Mouse (Mus musculus): ENCODE data around the gene Rab15.
"Not testable (repeated sequence)": the region's sequence is repeated elsewhere in the genome, so short reads cannot be mapped to it uniquely, and the experiment has no call there.

Rab15 gene

DNA sequence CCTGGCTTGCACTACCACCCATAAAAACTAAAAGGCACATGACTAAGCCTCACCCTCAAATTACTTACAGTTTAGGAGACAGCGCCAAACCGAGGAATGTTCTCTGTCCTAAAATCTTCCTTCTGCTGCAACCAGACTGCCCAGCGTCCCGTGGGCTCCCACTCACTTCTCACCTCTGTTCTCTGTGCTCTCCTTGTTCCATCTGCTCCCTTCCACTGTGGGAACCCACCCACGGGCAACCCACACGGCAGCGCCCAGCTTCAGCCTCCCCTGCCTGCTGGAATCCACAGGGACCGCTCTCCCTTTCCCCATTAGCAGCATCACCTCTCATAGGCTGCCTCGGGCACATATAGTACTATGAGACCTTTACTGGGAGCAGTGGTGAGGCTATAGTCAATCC, 3.8 kb downstream of the Rab15 start:
- DNase-seq (ENCODE audit: low spot score), result no peak

DNA sequence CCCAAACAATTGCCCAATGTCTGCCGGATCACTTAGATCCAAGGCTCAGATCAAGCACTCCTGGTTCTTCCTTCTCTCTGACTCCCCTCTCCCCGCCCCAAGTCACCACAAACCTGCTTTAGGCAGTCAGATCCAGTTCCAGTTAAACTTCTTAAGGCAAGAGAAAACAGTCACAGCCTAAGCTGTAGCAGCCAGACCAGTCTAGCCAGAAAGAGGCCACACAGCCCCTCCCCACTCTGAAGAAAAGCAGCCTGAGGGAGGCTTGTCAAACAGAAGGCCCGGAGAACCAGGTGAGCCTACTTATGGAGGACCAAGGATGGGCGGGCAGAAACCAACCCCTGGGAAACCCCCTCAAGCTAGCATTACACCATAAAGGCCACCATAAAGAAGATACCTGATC, 4.6 kb downstream of the Rab15 start:
- no peak for DNase-seq (ENCODE audit: low spot score)

DNA sequence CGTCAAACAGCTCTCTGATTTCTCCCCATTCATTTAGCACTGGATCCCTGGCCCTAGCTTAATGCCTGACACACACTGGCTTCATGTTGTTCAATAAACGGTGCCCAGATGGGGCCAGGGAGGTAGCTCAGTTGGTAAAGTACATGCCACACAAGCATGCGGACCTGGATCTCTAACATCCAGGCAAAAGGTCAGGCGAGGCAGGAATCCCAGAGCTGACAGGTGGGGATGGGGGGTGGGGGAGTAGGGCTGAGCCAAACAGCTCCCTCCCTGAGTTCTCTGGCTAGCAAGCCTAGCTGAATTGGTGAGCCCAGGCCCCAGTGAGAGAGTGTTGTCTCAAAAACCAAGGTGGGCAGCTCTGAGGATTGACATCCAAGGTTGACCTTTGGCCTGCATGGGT, 5.5 kb downstream of the Rab15 start:
- no peak for DNase-seq (ENCODE audit: low spot score)

DNA sequence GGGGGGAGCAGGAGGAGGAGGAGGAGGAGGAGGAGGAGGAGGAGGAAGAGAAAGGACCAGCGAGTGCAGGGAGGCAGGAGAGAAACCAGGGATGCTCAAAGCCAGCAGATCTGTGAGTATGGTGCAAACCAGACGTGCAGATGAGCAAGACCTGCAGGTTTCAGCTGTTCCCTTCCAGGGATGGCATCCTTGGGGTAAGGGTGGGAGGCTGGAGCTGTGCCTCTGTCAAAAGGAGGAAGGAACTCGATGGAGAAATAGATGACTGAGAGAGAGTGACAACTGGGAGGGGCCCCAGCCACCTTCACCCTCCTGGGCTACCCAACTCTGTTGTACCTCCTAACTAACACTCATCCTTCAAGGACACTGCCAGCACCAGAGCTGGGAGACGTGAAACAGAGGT, 6.0 kb downstream of the Rab15 start:
- no peak for DNase-seq (ENCODE audit: low spot score)

DNA sequence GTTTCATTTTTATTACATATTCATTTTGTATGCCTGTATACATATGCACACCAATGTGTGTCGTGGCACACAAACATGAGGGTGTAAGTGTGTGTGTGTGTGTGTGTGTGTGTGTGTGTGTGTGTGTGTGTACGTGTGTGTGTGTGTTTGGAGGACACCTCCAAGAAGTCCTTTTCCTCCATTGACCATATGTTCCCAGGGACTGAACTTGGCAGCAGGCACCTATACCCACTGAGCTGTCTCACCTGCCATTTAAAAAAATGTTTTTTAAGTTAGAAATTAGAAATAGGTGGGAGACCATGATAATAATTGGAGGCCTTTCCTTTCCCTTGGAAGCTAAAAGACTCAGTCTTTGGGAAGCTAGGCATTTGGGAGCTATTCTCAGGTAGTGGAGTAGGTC, 8.6 kb downstream of the Rab15 start:
- DNase-seq (ENCODE audit: low spot score), result no peak

DNA sequence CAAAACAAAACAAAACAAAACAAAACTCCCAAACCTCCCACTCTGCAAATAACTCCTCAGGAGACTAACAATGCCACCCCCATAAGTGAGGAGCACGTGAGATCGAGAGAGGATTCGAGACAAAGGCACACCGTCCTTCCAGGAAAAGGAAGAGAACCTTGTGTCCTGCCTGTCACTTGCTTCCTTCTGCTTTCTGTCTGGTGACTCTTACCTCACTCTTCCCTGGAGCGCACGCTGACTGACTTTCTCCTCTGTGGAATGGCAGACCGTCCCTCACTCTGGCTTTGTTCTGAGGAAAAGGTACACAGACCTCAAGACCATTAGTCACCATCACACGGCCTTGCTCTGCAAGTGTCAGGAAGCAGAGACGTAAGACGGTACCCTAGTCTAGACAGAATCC, 9.2 kb downstream of the Rab15 start:
- DNase-seq (ENCODE audit: low spot score), result no peak

DNA sequence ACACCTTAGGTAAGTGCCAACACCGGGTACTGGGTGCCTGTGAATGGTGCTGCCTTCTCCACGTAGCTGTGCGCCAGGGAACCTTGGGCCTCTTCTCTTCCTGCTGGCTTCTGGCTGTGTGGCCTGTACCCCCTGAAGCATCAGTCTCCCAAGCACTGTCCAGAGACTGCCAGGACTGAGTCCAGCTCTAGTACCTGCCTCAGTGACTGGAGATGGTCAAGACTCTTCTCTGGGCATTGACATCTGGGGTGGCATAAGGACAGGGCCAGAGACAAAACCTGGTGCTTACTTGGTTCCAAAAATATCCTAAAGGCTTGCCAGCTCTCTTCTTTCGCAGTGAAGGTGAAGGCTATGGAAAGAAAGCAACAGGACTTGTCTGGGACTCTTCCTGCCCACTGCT, 11.7 kb downstream of the Rab15 start:
- DNase-seq (ENCODE audit: low spot score), result no peak

DNA sequence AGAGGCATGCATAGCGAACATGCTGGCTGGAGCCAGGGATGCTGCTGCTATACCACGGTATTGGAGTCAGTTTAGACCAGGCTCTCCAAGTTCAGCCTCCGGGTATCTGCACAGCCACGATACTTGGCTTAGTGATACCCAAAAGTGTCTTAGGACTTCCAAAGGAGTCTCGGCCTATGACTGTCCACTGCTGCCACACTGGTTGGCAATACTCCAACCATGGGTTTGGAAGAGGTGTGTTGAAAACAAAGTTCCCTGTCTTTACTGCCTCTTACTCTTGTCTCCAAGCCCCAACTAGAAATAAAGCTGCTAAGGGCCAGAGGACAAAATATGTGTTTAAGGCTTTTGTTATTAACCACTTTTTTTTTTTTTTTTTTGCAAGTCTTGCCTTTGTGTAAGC, 12.2 kb downstream of the Rab15 start:
- no peak for DNase-seq (ENCODE audit: low spot score)

DNA sequence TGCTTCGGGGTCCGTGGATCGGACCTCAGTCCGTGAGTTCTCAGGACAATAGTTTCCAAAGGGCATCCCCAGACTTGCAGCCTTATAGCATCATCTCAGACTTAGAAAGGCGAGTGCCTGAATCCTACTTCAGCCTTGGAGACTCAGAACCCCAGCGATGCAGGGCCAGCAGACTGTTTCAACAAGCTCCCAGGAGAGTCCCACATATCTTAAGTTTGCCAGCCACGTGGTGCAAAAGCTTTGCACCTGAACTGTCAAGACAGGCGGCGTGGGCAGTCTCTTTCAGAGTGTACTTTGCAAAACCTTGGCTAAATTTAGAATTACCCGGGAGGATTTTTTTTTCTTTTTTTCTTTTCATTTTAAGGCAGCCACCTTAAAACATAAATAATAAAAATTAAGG, 14.9 kb downstream of the Rab15 start:
- DNase-seq (ENCODE audit: low spot score), result no peak

DNA sequence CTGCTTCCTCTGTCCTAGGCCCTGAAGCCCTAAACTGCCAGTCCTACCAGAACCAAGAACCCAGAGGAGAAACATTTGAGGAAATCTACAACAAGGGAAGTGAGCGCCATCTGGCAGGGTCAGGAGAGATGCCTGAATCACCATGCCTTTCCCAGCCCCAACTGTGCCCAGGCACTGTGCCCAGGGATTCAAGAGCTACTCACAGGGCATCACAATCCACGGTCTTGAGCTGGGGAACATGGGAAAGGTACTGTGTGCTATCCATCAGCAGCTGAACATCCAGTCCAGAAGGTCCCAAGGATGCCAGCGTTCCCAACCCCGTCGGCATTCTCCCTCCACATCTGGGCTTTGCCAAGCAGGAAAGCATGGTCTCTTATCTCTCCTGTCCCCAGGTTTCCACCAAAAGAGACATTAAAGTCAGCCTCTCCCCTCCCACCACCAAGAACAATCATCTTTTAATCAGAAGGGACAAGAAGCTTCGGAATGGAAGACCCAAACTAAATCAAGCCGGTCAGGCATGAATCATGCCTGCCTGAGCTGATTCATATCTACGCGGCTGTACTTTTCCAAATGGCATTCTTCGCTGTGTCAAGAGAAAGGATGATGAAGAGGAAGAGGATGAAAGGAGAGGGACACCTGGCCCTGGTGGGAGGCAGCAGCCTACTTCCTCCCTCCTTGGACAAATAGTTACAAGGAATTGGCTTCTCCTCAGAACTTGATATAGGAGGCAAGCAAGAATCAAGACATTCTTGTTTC, 17.5 kb downstream of the Rab15 start:
- no peak for DNase-seq (ENCODE audit: low spot score)

DNA sequence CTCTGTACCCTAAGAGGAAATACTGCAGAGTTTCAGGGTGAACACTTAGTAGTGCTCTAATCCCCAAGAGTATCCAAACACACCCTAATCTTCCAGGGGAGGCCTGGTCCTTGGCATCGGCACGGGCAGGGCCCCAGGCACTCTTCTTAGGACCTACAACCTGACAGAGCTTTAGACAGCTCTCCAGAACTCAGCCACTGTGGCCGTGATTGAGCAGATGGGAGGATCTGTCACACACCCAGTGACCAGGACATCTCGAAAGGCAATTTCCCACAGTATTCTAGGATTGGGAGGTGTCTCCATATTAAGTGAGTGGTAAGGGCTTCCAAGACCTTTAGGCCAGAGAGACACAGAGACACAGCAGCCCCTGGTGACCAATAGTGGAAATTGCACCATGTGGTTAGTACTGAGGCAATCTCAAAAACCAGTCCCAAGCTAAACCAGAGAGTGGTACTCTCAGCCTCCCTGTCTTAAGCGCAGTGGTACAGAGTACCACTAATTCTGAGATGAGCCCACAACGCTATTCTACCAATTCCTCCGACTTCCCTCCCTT, 18.9 kb downstream of the Rab15 start:
- peak; percentile 35 for DNase-seq (ENCODE audit: low spot score)

DNA sequence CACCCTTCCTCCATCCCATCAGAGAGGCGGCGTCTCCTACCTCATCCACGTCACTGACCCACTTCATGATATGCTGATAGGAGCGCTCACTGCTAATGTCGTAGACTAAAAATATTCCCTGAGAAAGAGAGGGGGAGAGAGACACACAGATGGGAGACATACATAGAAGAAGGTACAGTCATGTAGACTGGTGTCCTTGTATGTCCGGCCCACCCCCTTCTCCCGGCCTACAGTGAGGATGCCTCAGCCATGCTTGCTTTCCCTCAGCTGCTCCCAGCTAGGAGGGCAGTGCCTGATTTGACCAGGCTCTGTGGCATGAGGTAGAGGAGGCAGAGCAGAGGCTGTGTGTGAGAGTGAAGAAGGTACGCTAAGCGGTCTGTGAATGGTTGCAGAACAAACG, 19.7 kb downstream of the Rab15 start:
- DNase-seq (ENCODE audit: low spot score), result no peak

DNA sequence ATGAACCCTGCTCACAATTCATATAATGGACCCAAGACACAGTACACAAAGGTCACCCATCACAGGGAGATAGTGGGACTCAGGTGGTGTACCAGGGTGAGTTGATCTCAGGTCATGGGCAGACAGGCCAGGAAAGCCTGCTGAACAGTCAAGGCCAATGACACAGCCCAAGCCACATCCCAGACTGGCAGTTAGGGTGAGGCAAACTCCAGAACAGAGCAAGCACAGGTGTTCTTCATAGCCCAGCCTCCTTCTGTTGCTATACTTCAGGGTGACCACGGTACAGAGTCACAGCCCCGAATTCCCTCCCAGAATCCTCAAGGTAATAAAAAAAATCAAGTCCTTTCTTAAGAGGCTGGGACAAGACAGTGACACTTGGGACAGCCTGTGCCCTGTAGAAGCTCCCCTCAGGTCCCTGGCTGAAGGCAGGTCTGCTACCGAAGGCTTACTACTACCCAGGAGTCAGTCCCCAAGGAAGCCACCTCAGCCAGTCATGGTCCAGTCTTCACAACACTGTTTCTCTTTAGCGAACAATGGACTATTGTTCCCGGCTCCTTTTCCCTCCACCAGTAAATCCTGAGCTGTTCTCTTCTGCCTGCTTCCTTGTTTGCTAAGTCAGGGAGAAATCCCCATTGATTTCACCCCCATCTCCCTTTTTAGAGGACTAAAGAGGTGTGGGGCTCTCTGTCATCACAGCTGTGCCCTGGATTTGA, 24.5 kb downstream of the Rab15 start:
- no peak for DNase-seq (ENCODE audit: low spot score)

DNA sequence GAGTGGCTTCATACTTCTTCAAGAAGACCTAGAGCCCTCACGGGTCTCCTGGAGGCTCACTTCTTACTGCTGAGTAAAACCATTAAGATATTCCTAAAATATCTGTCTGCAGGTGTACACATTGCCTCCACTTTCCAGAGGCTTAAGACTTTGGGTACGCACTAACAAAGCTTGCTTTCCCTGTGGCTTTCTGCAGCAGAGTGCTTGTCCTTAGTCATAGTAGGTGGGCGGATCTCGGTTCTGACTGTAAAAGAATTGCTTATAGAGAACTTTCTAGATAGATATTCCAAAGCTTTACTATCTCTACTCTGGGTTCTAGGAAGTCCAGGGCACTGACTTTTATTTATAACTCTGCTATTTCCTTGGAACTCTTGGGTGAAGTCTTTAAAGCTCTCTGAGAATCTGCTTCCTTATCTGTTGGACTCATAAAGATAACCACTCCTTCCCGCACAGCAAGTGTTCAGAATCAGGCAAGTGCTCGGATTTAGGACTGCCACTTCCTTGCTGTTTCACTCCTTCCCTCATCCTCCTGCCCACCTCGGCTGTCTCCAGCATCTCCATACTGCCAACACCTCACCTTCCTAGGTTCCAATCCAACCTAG, 25.7 kb downstream of the Rab15 start:
- DNase-seq (ENCODE audit: low spot score), result no peak

DNA sequence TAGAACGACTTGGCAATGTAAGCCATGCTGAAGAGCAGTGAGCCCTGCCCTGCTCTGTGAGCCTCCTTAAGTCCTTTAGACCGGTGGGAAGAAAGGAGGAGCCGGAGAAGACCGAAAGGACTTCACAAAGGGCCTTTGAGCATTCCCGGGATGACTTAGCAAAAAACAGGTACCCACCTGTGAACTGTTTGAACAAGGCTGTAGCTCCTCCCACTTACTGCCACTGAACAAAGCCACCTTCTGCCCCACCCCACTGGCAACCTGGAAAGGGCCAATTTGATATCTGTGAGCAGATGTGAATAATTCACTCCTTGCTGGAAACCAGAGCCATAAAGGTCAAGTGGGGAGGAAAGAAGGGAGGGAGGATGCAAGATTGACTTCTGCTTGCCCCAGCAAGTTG, 27.4 kb downstream of the Rab15 start, which contains the start of gene Gpx2:
TSS of gene Gpx2 (minus strand) at position 205 of the 400 bp plus-strand sequence.
- DNase-seq (ENCODE audit: low spot score), result no peak

DNA sequence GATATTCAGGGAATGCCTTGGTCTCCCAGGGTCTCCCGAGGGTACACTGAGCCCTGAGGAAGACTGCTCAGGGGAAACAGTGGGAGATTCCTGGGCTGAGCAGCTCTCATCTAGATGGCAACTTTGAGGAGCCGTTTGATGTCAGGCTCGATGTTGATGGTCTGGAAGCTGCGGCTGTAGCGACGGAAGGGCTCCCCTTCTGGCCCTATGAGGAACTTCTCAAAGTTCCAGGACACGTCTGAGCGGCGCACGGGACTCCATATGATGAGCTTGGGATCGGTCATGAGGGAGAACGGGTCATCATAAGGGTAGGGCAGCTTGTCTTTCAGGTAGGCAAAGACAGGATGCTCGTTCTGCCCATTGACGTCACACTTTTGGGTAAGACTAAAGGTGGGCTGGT, 30.2 kb downstream of the Rab15 start:
- DNase-seq (ENCODE audit: low spot score), result not testable (repeated sequence)

DNA sequence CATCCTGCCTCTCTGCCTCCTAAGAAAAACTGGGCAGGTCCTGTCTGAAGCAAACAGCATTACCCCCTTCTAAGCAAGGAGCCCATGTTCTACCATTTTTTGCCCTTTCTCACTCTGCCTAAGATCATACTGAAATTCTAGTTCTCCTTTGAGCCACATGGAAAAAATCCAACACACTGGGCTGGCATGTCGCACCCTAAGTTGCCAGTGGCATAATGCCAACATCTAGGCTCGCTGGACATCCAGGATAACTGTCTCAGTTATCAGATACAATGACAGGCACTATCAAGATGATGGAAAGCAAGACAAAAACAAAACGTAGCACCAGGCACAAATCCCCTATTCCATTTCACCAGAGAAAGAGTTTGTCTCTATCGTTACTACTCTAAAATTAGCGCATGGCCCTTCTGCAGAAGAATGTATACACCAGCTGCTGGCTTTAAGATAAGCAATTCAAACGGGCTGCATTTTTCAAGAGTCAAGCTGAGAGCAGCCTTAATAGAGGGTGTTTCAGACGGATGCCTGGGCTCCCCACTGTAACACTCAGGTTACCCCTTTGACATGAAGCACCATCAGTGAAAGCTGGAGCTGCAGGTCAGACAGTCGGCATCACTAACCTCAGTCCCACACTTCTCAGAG, 32.1 kb downstream of the Rab15 start:
- DNase-seq (ENCODE audit: low spot score), result no peak

DNA sequence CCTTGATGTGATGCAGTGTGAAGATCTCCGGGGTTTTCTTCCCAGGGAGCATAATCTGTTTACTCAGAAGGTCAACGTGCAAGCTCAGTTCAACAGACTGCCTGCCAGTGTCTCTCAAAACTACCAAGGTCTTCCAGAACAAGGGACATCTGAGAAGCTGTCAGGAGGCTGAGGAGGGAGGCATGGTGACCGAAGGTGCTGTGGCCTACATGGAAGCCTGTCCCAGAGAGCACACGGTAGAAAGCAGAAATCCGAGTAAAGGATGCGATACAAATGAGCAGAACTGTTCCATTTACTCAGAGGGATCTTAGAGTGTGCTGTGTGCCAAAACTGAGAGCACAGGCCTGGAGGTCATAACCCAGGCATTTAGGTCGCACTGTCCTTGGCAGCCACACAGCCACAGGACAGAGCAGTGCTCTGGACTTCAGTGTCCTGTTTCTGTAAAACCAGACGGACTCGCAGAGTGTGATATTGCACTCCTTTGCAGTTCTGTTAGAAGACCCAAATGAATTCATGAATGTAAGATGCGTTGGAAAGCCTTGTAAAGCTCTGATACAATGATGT, 38.6 kb downstream of the Rab15 start:
- DNase-seq (ENCODE audit: low spot score), result no peak

DNA sequence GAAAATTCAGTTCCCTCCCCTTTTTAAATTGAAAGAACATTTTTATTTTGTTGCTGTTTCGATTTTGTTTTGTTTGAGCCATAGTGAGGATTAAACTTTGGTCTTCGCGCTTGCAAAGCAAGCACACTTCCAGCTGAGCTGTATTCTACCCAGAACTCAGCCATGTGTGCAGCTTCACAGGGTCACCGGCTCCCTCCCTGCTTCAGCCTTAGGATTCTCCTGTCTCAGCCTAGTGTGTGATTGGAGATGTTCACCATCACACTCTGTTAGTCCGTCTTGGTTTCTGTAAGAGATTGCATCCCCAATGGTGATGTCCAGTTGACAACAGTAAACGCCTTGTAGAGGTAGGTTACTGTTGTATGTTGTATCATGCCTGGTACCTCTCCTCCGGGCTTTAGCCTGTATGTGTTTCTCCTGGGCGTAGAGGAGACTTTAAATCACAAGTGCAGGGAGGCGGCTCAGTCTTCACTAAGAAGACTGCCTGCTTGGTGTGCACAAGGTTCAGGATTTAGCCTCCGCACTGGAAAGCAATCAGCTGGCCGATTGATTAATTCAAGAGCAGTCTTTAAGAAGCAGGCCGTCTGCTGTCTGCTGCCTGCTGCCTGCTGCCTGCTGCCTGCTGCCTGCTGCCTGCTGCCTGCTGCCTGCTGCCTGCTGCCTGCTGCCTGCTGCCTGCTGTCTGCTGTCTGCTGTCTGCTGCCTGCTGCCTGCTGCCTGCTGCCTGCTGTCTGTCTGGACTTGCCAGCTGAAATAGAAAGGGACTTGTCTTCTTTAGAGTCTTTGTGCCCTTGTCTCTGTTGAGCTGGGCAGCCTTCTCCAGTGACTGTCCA, 41.9 kb downstream of the Rab15 start:
- no peak for DNase-seq (ENCODE audit: low spot score)

DNA sequence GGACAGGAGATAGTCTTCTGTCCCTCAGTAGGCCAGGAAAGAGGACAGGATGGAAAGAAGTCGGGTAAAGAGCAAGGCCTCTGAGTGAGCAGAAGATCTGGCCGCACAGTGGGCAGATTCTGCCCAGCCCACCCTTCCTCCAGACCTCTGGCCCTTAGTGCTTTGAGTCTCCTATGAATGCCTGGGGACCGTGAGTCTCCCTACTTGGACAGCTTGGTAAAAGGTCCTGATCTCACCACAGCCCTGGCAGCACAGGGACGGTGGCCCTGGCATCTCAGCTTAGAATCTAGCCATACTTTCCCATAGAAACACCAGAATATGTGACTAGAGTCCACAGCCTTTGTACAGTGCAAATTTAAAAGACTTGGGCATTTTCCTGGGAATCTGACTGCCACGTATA, 42.8 kb downstream of the Rab15 start:
- DNase-seq (ENCODE audit: low spot score), result no peak

All from T-cell, adult 2 months (primary cell).